Comparison of ENCODE assay signal across 9 mouse cellular contexts in genomic region chr2:117217695-117218216, GRCm38 (mm10). TPM values are rescaled to one million over a fixed set of nuclear protein-coding genes. Genes with fewer than 3 reads are reported as not detected.
DNase-seq lines count a peak whose midpoint lies in the region; ATAC-seq and TF ChIP-seq lines count a peak whose summit lies in the region.
"Had no signal": no experiment of that assay in that cellular context is flagged by ENCODE, and none has a peak within 500 bp of the region (broad histone marks: within the 10 kb centered on the region; RNA-seq: fewer than 3 reads in every experiment).

No protein-coding gene starts in this region.

- WGBS in kidney, embryonic 16.5 days: 21% methylated on average over 15 of the region's 15 CpGs
- 15% methylated on average over 15 of the region's 15 CpGs for WGBS in kidney, adult 2 months
- 15% methylated on average over 15 of the region's 15 CpGs for WGBS in limb, embryonic 13.5 days

- H3K9ac ChIP-seq in kidney, embryonic 16.5 days (replicated peaks; ENCODE audit: low read length): no peak overlapping the region; the same call in 1 of the 2 replicates
- no peak overlapping the region for H3K9ac ChIP-seq in limb, embryonic 13.5 days

- H3K4me1 ChIP-seq in kidney, embryonic 16.5 days (ENCODE audit: insufficient read depth, low read length): peaks cover 10% of the 10 kb centered on the region; the same call in 1 of the 2 replicates
- H3K4me1 ChIP-seq in kidney, adult 2 months (ENCODE audit: control insufficient read depth, insufficient read depth, low read length): no peaks in the 10 kb centered on the region
- H3K4me1 ChIP-seq in embryonic fibroblast, embryonic 13.5 days (ENCODE audit: control insufficient read depth, insufficient read depth, low read length): no peaks in the 10 kb centered on the region; the same call in 1 of the 2 replicates
- H3K4me1 ChIP-seq in limb, embryonic 13.5 days: peaks cover 17% of the 10 kb centered on the region

- peak overlapping the region; percentile 40 for H3K4me2 ChIP-seq in kidney, embryonic 16.5 days (replicated peaks; ENCODE audit: low read depth, low read length)
- peak overlapping the region; percentile 44 for H3K4me2 ChIP-seq in limb, embryonic 13.5 days (replicated peaks)

- H3K36me3 ChIP-seq in kidney, embryonic 16.5 days (ENCODE audit: insufficient read depth, low read length): no peaks in the 10 kb centered on the region
- H3K36me3 ChIP-seq in kidney, adult 2 months (ENCODE audit: control insufficient read depth, insufficient read depth, low read length): no peaks in the 10 kb centered on the region
- no peaks in the 10 kb centered on the region for H3K36me3 ChIP-seq in limb, embryonic 13.5 days

- peak; percentile 86 for ATAC-seq in kidney, embryonic 16.5 days (ENCODE audit: low FRiP score, low TSS enrichment)
- peak; percentile 89 for ATAC-seq in limb, embryonic 13.5 days (ENCODE audit: low FRiP score, low read depth)
- no peak for ATAC-seq in erythroblast, adult 5-6 weeks (replicated peaks; ENCODE audit: low FRiP score, poor library complexity, severe bottlenecking)

- no peak overlapping the region for H3K4me3 ChIP-seq in kidney, embryonic 16.5 days (ENCODE audit: low read length)
- no peak overlapping the region for H3K4me3 ChIP-seq in kidney, adult 2 months (ENCODE audit: insufficient read depth, low read depth, low read length)
- no peak overlapping the region for H3K4me3 ChIP-seq in embryonic fibroblast, embryonic 13.5 days (ENCODE audit: insufficient read depth, low read length)
- H3K4me3 ChIP-seq in limb, embryonic 13.5 days: no peak overlapping the region

- H3K27me3 ChIP-seq in kidney, embryonic 16.5 days (ENCODE audit: insufficient read depth, low read length): no peaks in the 10 kb centered on the region
- no peaks in the 10 kb centered on the region for H3K27me3 ChIP-seq in kidney, adult 2 months (replicated peaks; ENCODE audit: control insufficient read depth, insufficient read depth, low read length)
- no peaks in the 10 kb centered on the region for H3K27me3 ChIP-seq in limb, embryonic 13.5 days

- no peak for TF ChIP-seq POLR2A in kidney, adult 2 months (IDR thresholded peaks at IDR 0.05; ENCODE audit: low read depth, low read length)
- no peak for TF ChIP-seq POLR2A in embryonic fibroblast, embryonic 13.5 days (IDR thresholded peaks at IDR 0.05; ENCODE audit: low read depth, low read length)

- DNase-seq in kidney, adult 2 months: no peak
- peak; percentile 58 for DNase-seq in brain, adult 2 months (ENCODE audit: low read depth, low spot score)
- no peak for DNase-seq in right cerebral cortex, postnatal 25 days
- no peak for DNase-seq in layer of hippocampus, postnatal 36 days
- DNase-seq: gastrocnemius, postnatal 10 days had no signal

- TF ChIP-seq CTCF in kidney, adult 2 months (conservative IDR thresholded peaks at IDR 0.05; ENCODE audit: insufficient read depth, insufficient read length, low read depth, low read length): no peak
- no peak for TF ChIP-seq CTCF in embryonic fibroblast, embryonic 13.5 days (IDR thresholded peaks at IDR 0.05; ENCODE audit: borderline replicate concordance, insufficient read depth, low read length)

- peak overlapping the region; percentile 58; the same call in 1 of the 2 replicates for H3K27ac ChIP-seq in kidney, embryonic 16.5 days (ENCODE audit: low read length)
- H3K27ac ChIP-seq in kidney, adult 2 months (ENCODE audit: insufficient read depth, low read depth, low read length): no peak overlapping the region
- peak overlapping the region; percentile 54 for H3K27ac ChIP-seq in embryonic fibroblast, embryonic 13.5 days (ENCODE audit: insufficient read depth, low read length)
- peak overlapping the region; percentile 67; the same call in 1 of the 2 replicates for H3K27ac ChIP-seq in limb, embryonic 13.5 days

- no peaks in the 10 kb centered on the region for H3K9me3 ChIP-seq in kidney, embryonic 16.5 days (ENCODE audit: low read length)
- H3K9me3 ChIP-seq in limb, embryonic 13.5 days: no peaks in the 10 kb centered on the region

RNA-seq across cellular contexts. Expression of gene Fam98b, which starts 31.8 kb away (rescaled TPM):
- polyA plus RNA-seq in kidney, embryonic 16.5 days (2015; fragmentation: Nextera tagmentation; extraction: Ambion mirVana): 7.5 and 9.2 TPM in 2 replicates
- polyA plus RNA-seq in kidney, adult 2 months (2012; rRNA removed): 5.5 and 7.6 TPM in 2 replicates
- 68.5 and 70.8 TPM in 2 replicates for polyA plus RNA-seq in embryonic fibroblast, embryonic 13.5 days (2011; ENCODE audit: insufficient read length, low read depth, missing spikeins)
- polyA plus RNA-seq in limb, embryonic 13.5 days (2015; fragmentation: Nextera tagmentation; extraction: Ambion mirVana): 15.2 and 15.5 TPM in 2 replicates
- total RNA-seq in layer of hippocampus, postnatal 36 days (2021): 10 to 100 TPM; 51.5 to 51.7 TPM
- total RNA-seq in erythroblast, adult 5-6 weeks (2015; ENCODE audit: low replicate concordance): 11.5 and 16.3 TPM in 2 replicates
- 0.28 and 4.1 TPM in 2 replicates for total RNA-seq in erythroblast, adult 5-6 weeks (2017; ENCODE audit: low replicate concordance)
